ENCODE assay signal across 26 mouse cellular contexts in the genomic region with DNA sequence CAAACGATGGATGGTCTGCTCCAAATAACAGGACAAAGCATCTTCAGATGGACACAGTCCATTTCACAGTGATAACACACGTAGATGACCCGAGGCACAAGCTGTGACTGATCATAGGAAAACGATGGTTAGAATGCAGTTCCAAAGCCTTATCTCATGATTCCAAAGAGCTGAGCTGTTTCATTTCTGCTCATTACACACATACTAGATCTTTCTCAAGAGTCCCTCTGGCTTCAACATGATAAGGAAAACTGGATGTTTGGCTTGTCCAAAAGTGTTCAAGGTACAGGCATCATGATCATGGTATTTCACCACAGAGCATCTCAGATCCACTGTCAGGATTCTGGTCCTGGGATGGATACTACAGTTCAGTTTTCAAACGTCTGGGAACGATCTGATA.
"Had no signal": no experiment of that assay in that cellular context is flagged by ENCODE, and none has a peak within 500 bp of the region (broad histone marks: within the 10 kb centered on the region; RNA-seq: fewer than 3 reads in every experiment).

No protein-coding gene starts in this region.

- H3K4me2 ChIP-seq: embryonic facial prominence, embryonic 12.5 days; embryonic facial prominence, embryonic 13.5 days; embryonic facial prominence, embryonic 15.5 days; forebrain, embryonic 12.5 days; forebrain, embryonic 13.5 days; forebrain, embryonic 15.5 days had no signal

- H3K4me3 ChIP-seq: embryonic facial prominence, embryonic 10.5 days; embryonic facial prominence, embryonic 12.5 days; embryonic facial prominence, embryonic 13.5 days; embryonic facial prominence, embryonic 15.5 days; erythroblast, embryonic 14.5 days; forebrain, embryonic 10.5 days; forebrain, embryonic 12.5 days; forebrain, embryonic 13.5 days; forebrain, embryonic 15.5 days; gastrocnemius, adult 2 months; heart, adult 2 months had no signal

- H3K27ac ChIP-seq: embryonic facial prominence, embryonic 10.5 days; embryonic facial prominence, embryonic 12.5 days; embryonic facial prominence, embryonic 13.5 days; embryonic facial prominence, embryonic 15.5 days; forebrain, embryonic 10.5 days; forebrain, embryonic 12.5 days; forebrain, embryonic 13.5 days; forebrain, embryonic 15.5 days; gastrocnemius, adult 2 months; heart, adult 2 months had no signal

- H3K9ac ChIP-seq: embryonic facial prominence, embryonic 12.5 days; embryonic facial prominence, embryonic 13.5 days; embryonic facial prominence, embryonic 15.5 days; forebrain, embryonic 12.5 days; forebrain, embryonic 13.5 days; forebrain, embryonic 15.5 days; forebrain, postnatal 0 days had no signal

- DNase-seq: cerebellum, adult 9-11 months; cerebellum, postnatal 10 days; cerebellum, postnatal 14 days; cerebellum, postnatal 25 days; cerebellum, postnatal 36 days; embryo, embryonic 11 days; forebrain, postnatal 0 days; gastrocnemius, adult 2 months; gastrocnemius, postnatal 10 days; gastrocnemius, postnatal 14 days; gastrocnemius, postnatal 25 days; gastrocnemius, postnatal 36 days; heart, adult 11 months; heart, adult 18-20 months; heart, adult 2 months had no signal

- ATAC-seq: forebrain, embryonic 13.5 days; forebrain, embryonic 14.5 days; forebrain, embryonic 15.5 days; forebrain, embryonic 16.5 days; forebrain, postnatal 0 days had no signal

- H3K27me3 ChIP-seq: embryonic facial prominence, embryonic 12.5 days; embryonic facial prominence, embryonic 13.5 days; embryonic facial prominence, embryonic 15.5 days; forebrain, embryonic 12.5 days; forebrain, embryonic 13.5 days; forebrain, embryonic 15.5 days had no signal

- H3K9me3 ChIP-seq: embryonic facial prominence, embryonic 10.5 days; embryonic facial prominence, embryonic 12.5 days; embryonic facial prominence, embryonic 13.5 days; embryonic facial prominence, embryonic 15.5 days; forebrain, embryonic 10.5 days; forebrain, embryonic 12.5 days; forebrain, embryonic 13.5 days; forebrain, embryonic 15.5 days had no signal
